Mouse (Mus musculus): Measurements from ENCODE around the gene Armc12. TPM values are rescaled to one million over a fixed set of nuclear protein-coding genes. Genes with fewer than 3 reads are reported as not detected.

The Armc12 gene
- total RNA-seq, 2 experiments from 2014 or later, result not detected

DNA sequence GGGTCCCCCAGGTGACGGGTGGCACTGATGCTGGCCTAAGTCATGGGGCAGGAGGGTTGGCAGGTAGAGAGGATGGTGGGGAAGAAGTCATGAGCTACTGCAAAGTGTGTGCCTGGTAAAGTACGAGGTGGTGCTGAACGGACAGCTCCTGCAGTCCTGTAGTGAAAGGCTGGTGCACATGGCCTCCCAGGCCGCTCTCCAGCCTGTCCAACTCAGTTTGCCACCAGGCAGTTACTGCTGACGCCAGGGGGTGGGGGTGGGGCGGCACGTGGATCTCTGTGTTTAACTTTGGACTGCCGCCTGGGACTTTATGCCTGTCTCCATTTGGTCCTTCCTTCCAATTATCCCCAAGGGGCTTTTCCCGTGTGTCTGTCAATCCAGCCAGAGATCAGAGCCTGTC, 49.8 kb downstream of the Armc12 start:
- ATAC-seq (replicated peaks; ENCODE audit: poor library complexity), result peak; percentile 89

DNA sequence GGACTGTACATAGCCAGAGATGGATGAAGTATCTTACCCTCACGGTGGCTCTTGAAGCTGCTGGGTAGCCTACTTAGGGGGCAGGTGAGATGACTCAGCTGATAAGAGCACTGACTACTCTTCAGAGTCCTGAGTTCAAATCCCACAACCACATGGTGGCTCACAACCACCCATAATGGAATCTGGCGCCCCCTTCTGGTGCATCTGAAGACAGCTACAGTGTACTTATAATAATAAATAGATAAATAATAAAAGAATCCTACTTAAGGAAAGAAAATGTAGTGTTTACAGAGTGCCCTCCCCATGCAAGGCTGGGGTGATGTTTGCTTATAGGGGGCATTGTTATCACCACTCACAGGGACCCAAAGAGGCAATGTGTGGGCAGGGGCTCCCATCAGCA, 50.5 kb downstream of the Armc12 start:
- ATAC-seq (replicated peaks; ENCODE audit: poor library complexity), result no peak

- ATAC-seq (replicated peaks; ENCODE audit: poor library complexity), result no peak
Measured at GRCm38 (mm10) chr17:28586509-28586908, 55.9 kb downstream of the Armc12 start.

DNA sequence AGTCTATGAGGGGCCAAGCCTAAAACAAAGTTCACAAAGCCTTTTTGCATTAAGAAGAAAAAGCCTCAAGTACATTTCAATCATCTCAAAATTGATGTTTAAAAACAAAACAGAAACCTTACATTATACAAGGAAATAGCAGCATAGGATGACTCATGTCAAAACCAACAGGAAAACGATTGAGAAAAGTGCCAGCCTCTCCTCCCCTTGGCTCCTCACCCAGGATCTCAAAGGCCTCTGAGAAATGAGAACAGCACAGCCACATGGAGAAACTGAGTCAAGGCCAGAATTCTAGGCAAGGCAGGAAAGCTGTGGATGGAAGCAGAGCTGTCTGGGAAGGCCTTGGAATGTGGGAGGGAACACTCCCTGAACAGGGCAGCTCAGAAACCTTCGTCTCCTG, 58.0 kb downstream of the Armc12 start:
- ATAC-seq (replicated peaks; ENCODE audit: poor library complexity), result no peak

Other genes starting within 250 kb of the Armc12 start
- gene Fance, start 217.3 kb upstream of the Armc12 start, total RNA-seq (2015), result 28.7 and 34.8 TPM in 2 replicates
- 11.0 and 14.8 TPM in 2 replicates for gene Fance, start 217.3 kb upstream of the Armc12 start, total RNA-seq (2017)
- gene Rpl10a, start 202.3 kb upstream of the Armc12 start, total RNA-seq (2015), result 3,042 and 3,166 TPM in 2 replicates
- gene Rpl10a, start 202.3 kb upstream of the Armc12 start, total RNA-seq (2017), result 795 and 921 TPM in 2 replicates
- gene Tead3, start 180.0 kb upstream of the Armc12 start, total RNA-seq (2015), result 0.15 and 1.9 TPM in 2 replicates
- 0.04 TPM in 1 of 2 replicates, not detected in the other for gene Tead3, start 180.0 kb upstream of the Armc12 start, total RNA-seq (2017)
- gene Tulp1, start 165.6 kb upstream of the Armc12 start, total RNA-seq (2015), result not detected in 2 replicates
- gene Tulp1, start 165.6 kb upstream of the Armc12 start, total RNA-seq (2017), result not detected in 2 replicates
- gene Fkbp5, start 13.3 kb upstream of the Armc12 start, total RNA-seq (2015), result 25.8 and 30.0 TPM in 2 replicates
- 40.2 and 58.9 TPM in 2 replicates for gene Fkbp5, start 13.3 kb upstream of the Armc12 start, total RNA-seq (2017)
- gene Clpsl2, start 18.6 kb downstream of the Armc12 start, total RNA-seq (2015), result not detected in 2 replicates
- gene Clpsl2, start 18.6 kb downstream of the Armc12 start, total RNA-seq (2017), result not detected in 2 replicates
- not detected in 2 replicates for gene Clps, start 30.0 kb downstream of the Armc12 start, total RNA-seq (2015)
- not detected in 2 replicates for gene Clps, start 30.0 kb downstream of the Armc12 start, total RNA-seq (2017)
- not detected in 2 replicates for gene Lhfpl5, start 44.8 kb downstream of the Armc12 start, total RNA-seq (2015)
- not detected in 2 replicates for gene Lhfpl5, start 44.8 kb downstream of the Armc12 start, total RNA-seq (2017)
- gene Srpk1, start 91.9 kb downstream of the Armc12 start, total RNA-seq (2015), result 129 and 131 TPM in 2 replicates
- 134 and 140 TPM in 2 replicates for gene Srpk1, start 91.9 kb downstream of the Armc12 start, total RNA-seq (2017)
- gene Slc26a8, start 159.4 kb downstream of the Armc12 start, total RNA-seq (2015), result 1.3 and 3.0 TPM in 2 replicates
- 0.21 and 1.5 TPM in 2 replicates for gene Slc26a8, start 159.4 kb downstream of the Armc12 start, total RNA-seq (2017)
- 111 TPM in 2 replicates for gene Mapk14, start 160.5 kb downstream of the Armc12 start, total RNA-seq (2015)
- gene Mapk14, start 160.5 kb downstream of the Armc12 start, total RNA-seq (2017), result 100 and 110 TPM in 2 replicates
- gene AC170998.1, start 195.3 kb downstream of the Armc12 start, total RNA-seq (2015), result 4.3 and 6.5 TPM in 2 replicates
- 1.1 and 5.1 TPM in 2 replicates for gene AC170998.1, start 195.3 kb downstream of the Armc12 start, total RNA-seq (2017)
- 1.3 and 2.2 TPM in 2 replicates for gene Mapk13, start 238.5 kb downstream of the Armc12 start, total RNA-seq (2015)
- 1.1 and 4.8 TPM in 2 replicates for gene Mapk13, start 238.5 kb downstream of the Armc12 start, total RNA-seq (2017)

Measured in megakaryocyte progenitor cell, adult 5-6 weeks (primary cell).